Mouse (Mus musculus): ENCODE results near the gene Zbtb21.

Zbtb21 gene

GRCm38 (mm10) chr16:97946993-97947392 lies 15.4 kb downstream of the Zbtb21 start:
- peak in 1 of 2 experiments; percentile 26 for DNase-seq (ENCODE audit: low spot score in 2 of 2)

- DNase-seq (ENCODE audit: low spot score in 2 of 2): no peak
Measured at GRCm38 (mm10) chr16:97941844-97942243, 20.6 kb downstream of the Zbtb21 start.

DNA sequence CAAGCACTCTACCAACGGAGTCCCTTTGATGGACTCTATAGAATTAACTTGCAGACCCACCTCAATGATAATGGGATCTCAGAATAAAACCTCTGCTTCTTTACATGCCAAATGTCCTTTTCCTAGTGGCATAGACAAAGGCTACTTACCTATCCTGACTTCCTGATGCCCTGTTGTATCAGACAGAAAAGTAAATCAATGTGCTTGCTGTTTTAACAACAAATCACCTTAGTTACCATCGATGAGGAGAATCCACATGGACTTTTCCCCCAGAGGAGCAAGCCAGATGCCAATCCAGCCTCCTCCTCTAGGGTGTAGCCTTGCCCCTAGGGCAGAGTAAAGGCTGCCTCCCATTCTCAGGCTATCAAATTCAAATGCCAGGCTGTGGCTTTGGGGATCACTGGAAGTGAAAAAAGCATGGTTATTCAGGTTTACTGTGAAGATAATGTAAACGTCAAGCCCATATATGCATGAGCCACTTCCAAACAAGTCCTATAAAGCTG lies 21.9 kb downstream of the Zbtb21 start:
- no peak for DNase-seq (ENCODE audit: low spot score in 2 of 2)

DNA sequence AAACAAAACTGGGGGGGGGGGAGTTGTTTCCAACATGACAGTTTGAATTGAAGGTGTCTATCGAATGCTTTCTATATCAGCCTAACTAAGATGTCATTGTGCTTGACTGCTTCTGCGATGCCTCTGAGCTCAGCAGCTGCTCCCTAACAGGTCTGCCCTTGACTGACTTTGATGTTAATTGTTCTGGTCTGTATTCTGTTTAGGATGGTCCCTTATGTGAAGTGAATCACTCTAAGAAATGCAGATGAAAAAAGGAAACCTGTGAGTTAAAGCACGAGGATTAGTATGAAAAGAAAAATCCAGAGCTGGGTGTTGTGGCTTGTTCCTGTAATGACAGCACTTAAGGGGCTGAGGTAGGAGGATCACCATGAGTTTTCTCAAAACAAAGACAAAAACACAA lies 26.6 kb downstream of the Zbtb21 start:
- DNase-seq (ENCODE audit: low spot score in 2 of 2): no peak

GRCm38 (mm10) chr16:97930231-97930630 lies 32.2 kb downstream of the Zbtb21 start:
- DNase-seq (ENCODE audit: low spot score in 2 of 2): no peak

DNA sequence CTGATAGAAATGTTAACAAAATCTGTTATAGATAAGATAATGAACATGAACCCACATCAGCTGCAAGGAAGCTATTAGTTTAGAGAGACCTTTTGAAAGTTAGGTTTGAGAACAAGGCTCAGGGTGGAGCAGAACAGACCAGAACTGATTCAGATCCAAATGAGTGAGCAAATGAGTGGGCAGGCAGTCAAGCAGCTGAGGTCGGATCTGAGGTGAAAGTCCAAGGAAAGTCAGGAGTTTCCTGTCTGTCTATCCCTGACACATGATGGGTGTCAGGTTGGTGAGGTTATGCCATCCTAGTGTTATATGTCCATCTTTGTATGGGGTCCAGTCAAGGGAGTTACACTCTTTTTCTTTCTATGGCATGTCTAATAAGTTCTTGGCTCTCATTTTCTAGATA lies 32.9 kb downstream of the Zbtb21 start:
- DNase-seq (ENCODE audit: low spot score in 2 of 2): no peak

DNA sequence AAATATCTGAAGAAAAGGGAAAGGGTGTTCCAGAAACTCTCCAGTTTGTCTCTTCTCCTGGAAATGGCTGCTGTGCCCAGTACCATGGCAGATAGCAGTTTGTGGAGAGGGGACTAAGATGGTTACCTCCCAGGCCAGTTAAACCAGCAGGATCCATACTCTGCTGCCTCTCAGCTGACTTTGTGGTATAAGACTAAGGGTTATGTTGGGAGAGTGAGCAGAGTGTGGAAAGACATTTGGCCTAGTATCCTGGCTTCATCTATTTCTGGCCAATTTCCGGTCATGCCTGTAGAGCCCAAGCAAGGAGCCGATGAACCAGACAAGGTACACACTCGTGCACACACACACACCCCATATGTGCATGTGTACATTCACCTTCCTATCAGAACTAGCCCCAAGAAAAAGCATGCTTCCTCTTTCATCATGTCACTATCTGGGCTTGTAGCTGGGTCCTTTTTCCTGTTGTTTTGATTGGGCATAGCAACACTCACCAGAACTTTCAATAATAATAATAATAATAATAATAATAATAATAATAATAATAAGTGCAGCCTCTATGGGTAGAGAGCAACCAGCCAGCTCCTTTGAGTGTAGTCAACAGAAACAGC lies 35.0 kb downstream of the Zbtb21 start:
- no peak for DNase-seq (ENCODE audit: low spot score in 2 of 2)

- no peak for DNase-seq (ENCODE audit: low spot score in 2 of 2)
Measured at GRCm38 (mm10) chr16:97926381-97926780, 36.0 kb downstream of the Zbtb21 start.

DNA sequence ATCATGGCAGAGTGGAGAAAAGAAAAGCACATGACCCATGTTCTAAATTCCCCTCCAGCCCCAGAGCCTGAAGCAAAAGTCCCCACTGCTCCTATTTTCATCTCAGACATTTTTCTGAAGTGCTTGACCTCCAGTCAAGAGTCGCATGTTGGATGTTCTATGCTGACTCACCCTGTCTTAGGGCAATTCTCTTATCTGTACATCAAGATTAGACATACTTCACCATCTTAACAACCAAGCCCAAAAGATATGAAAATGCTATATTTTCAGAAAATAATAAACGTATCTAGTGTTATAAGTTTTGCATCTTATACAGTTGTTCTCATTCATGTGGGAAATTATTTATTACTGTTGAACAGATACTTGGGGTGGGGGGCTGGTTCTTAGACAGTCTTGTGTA lies 36.7 kb downstream of the Zbtb21 start:
- DNase-seq (ENCODE audit: low spot score in 2 of 2): no peak

GRCm38 (mm10) chr16:97923700-97924099 lies 38.7 kb downstream of the Zbtb21 start:
- no peak for DNase-seq (ENCODE audit: low spot score in 2 of 2)

GRCm38 (mm10) chr16:97922779-97923126 lies 39.7 kb downstream of the Zbtb21 start:
- no peak for DNase-seq (ENCODE audit: low spot score in 2 of 2)

DNA sequence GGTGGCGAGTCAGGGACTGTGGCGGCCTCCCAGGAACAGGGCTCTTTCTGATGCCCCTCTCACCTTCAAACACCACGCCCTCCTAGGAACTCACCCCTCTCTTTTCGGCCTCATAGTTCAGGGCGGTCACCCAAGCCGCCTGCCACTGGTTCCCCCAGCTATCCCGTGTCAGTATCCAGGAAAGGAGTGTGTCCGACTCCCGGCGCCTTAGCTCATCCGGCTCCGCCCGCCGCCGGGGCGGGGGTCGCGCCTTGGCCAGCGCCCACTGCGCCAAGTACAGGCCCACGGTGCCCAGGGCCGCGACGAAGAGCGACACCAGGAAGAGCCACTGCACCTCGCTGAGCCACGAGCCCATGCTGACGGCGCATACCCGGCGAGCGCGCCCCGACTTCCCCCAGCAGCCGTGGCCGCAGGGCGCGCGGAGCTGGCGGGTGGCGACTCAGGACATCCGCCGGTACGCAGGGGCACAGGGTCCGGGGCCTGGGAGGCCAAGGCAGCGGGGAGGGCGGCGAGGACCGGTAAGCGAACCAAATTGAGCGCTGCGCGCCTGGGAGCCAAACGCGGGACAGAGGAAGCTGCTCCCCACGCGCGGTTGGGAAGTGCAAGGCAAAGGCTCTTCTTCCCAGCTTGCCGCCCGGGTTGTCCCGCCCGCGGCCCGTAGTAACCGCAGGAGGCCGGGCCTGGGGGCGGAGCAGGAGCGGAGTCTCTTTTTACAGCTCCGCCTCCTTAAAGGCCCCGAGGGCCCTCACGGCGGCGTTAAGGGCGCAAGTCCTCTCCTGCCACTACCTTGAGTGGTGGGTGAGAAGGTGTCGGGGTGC lies 40.3 kb downstream of the Zbtb21 start:
- peak; percentile 80 to 89 for DNase-seq (ENCODE audit: low spot score in 2 of 2)

GRCm38 (mm10) chr16:97920621-97921020 lies 41.8 kb downstream of the Zbtb21 start:
- no peak for DNase-seq (ENCODE audit: low spot score in 2 of 2)

GRCm38 (mm10) chr16:97919793-97920192 lies 42.6 kb downstream of the Zbtb21 start:
- no peak for DNase-seq (ENCODE audit: low spot score in 2 of 2)

DNA sequence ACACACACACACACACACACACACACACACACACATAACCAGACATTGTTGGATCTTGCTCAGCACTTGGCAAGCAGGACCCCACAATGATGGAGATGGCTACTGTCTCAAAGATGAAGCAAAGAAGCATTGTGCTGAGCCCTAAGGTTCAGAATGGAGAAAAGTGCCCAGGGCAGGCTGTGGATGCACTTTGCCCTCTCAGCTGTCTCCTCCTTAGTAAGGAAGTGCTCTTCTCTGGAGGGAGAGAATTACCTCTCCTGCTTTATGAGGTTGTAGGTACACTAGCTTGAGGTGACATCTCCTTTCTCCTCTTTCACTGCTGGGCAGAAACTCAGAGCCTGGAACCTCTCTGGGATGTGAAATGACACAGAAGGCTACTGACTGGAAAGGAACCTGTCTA lies 49.5 kb downstream of the Zbtb21 start:
- no peak for DNase-seq (ENCODE audit: low spot score in 2 of 2)

DNA sequence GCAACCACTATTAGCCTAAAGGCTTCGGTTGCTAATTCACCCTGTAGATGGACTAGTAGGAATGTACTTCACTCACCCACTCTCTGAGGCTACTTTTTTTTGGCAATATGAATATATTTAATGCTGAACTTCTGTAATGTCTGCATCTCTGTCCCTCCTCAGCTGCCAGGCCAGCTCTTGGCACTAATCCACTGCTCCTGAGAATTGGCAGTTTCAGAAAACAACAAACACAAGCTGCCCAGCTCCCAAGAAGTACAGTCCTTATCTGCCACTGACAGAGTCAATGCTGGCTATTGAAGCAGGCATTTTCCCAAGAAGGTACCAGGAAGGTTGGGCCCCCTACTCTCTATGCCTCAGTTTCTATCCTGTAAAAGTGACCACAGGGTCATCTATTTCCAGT lies 53.1 kb downstream of the Zbtb21 start:
- no peak for DNase-seq (ENCODE audit: low spot score in 2 of 2)

DNA sequence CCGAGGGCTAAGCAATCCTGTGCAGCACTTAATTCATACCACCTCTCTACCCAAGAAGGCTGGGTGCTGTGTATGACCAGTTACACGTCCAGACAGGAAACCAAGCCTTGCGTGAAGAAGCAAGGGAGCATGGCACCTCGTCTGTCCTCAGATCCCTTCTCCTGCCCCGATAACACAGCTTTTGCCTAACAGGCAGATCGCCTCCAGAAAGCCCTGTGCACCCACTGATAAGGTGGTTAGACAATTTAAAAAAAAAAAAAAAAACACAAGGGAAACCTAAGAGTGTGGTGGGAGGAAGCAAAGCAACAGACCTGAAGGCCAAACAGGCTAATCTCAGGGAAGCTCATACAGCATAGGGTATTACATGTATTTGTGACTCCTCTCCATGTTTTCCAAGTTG lies 54.9 kb downstream of the Zbtb21 start:
- peak in 1 of 2 experiments; percentile 21 for DNase-seq (ENCODE audit: low spot score in 2 of 2)

DNA sequence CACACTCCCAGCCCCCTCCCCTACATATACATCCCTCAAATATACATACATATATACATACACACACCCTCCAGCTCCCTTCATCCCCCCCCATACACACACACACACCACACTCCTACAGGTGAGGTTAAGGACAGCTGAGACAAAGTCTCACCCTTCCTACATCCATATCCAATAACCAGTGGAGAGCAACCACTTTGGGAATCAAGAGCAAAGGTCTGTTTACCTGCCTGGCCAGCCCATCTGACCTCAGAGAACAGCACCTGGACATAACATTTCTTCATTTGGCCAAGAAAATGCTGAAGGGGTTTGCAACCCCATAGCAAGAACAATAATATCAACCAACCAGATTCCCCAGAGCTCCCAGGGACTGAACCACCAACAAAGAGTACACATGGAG lies 56.1 kb downstream of the Zbtb21 start:
- no peak for DNase-seq (ENCODE audit: low spot score in 2 of 2)

DNA sequence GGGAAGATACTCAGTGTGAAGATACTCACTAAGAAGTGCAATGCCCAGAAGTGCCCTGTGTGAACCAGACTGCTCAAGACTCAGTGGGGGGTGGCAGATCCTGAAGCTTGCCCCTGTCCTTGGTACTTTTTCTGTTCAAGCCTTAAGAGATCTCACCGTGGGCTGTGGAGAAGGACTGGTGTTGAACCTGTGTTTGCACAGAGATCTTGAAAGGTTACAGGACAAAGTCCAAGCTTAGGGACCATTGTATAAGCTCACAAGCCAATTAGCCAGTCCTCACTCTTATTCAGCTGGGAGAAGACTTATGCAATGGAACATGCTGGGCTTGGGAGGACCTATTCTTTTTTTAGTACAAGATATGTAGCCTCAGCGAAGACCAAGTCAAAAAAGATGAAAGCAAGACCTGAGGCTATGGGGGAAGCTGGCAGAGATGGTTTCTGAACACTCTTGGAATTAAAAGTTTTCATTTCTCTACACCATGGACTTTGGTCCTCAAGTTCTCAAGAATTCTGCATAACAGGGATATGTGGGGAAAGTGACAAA lies 56.9 kb downstream of the Zbtb21 start:
- DNase-seq (ENCODE audit: low spot score in 2 of 2): no peak

- no peak for DNase-seq (ENCODE audit: low spot score in 2 of 2)
Measured at GRCm38 (mm10) chr16:97904035-97904434, 58.4 kb downstream of the Zbtb21 start.

DNA sequence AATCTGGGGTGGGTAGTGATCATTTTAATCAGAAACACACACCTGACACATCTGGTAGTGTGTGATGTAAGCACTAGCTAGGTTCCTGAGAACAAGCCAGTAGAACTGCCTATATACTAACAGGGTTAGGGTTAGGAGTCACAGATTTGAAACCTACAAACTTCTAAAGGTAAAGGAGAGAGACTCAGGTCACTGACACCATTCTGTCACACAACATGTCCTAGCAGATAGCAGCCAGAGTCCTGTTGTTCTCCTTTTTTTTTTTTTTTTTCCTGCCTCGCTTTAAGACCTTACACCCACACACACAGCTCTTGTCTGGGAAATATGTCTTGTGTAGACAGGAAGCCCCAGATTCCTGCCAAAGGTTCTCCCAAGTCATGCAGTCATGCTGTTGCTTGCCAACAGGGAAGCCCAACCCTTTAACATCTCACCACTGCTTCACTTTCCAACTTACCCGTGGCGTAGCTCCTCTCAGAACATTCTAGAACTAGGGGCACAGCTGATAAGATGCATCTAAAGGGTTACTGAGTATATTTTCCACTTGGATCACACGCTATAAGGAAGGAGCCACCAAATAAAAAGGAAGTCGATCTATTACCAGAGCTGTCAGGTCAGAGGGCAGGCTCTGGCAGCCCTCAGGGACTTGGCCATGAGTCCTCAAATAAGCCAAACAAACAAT lies 64.9 kb downstream of the Zbtb21 start:
- no peak for DNase-seq (ENCODE audit: low spot score in 2 of 2)
